Mouse (Mus musculus) CH12.LX (cell line): ENCODE data around the gene Rbfox1.

Experiments
- CTCF ChIP-seq, 2 experiments: IDR thresholded peaks in 1 of 2; conservative IDR thresholded peaks in 1 of 2; 2 replicates each; pipeline ENCODE4 v1.5.1; 2011 to 2012; ENCODE audit warnings: low read depth in 2 of 2, low read length in 2 of 2, improper control_type of control experiment in 1 of 2, inconsistent platforms in 1 of 2, mild to moderate bottlenecking in 1 of 2, moderate library complexity in 1 of 2
- EP300 ChIP-seq: IDR thresholded peaks from 2 replicates; pipeline ENCODE4 v1.6.1; 2011; ENCODE audit warnings: low read length, improper control_type of control experiment
- KAT2A ChIP-seq: IDR thresholded peaks from 2 replicates; pipeline ENCODE4 v1.6.1; 2012; ENCODE audit warnings: low read length, improper control_type of control experiment, inconsistent platforms; ENCODE audit not compliant: insufficient replicate concordance
- MXI1 ChIP-seq: IDR thresholded peaks from 2 replicates; pipeline ENCODE4 v1.6.1; 2011; ENCODE audit warnings: mild to moderate bottlenecking, low read depth, low read length, improper control_type of control experiment
- NRF1 ChIP-seq: IDR thresholded peaks from 2 replicates; pipeline ENCODE4 v1.6.1; 2014; ENCODE audit warnings: low read depth, mild to moderate bottlenecking, inconsistent platforms, low read length, improper control_type of control experiment, moderate library complexity

DNA sequence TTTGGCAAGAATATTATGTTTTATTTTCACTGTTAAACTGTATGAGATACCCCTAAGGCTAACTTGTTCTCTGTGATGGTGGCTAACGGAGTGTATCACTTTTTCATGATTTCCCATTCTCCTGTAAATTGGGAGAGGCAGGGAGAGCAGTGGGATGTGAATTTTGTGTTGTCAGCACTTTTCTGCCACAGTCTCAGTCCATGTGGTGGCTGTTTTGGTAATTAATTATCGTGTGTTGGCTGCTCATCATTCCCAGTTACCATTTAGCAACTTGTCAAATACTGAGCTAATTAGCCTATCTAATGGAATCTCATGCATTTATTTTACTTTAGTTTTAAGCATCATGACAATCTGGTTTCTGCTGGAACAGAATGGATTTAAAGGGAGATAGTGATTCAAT, 773.4 kb downstream of the Rbfox1 start:
- no peak for TF ChIP-seq CTCF (conservative IDR thresholded peaks at IDR 0.05 in 1 of 2, IDR thresholded peaks at IDR 0.05 in 1 of 2; ENCODE audit: low read depth in 2 of 2, low read length in 2 of 2)
- no peak for TF ChIP-seq MXI1
- TF ChIP-seq KAT2A, result no peak
- no peak for TF ChIP-seq EP300
- TF ChIP-seq NRF1, result no peak
